Mouse (Mus musculus) MEL (cell line): ENCODE data around the gene Cend1. TPM values are rescaled to one million over a fixed set of nuclear protein-coding genes. Genes with fewer than 3 reads are reported as not detected.

Source experiments
- DNase-seq: peaks from one replicate; pipeline ENCODE4 v3.0.0; 2011; ENCODE audit warnings: low read depth, low spot score
- H3K27ac ChIP-seq: 2 replicates; pipeline ENCODE4 v1.5.1; 2012; ENCODE audit warnings: low read depth, mild to moderate bottlenecking, control low read depth, low read length, moderate library complexity; ENCODE audit not compliant: control insufficient read depth
- H3K27me3 ChIP-seq, 2 experiments: fragments of 150-350 bp in 1 of 2; sonication (generic) in 1 of 2; 2 replicates each; pipeline ENCODE4 v1.6.1; 2012; ENCODE audit warnings: low read length in 2 of 2, mild to moderate bottlenecking in 2 of 2, improper control_type of control experiment in 1 of 2, moderate library complexity in 1 of 2; ENCODE audit not compliant: insufficient read depth in 2 of 2, control insufficient read depth in 1 of 2
- H3K36me3 ChIP-seq, 2 experiments: 2 replicates each; pipeline ENCODE4 v1.6.1; 2012 to 2014; ENCODE audit warnings: low read length in 2 of 2, improper control_type of control experiment in 1 of 2, inconsistent platforms in 1 of 2, mild to moderate bottlenecking in 1 of 2; ENCODE audit not compliant: insufficient read depth in 2 of 2, control insufficient read depth in 1 of 2
- H3K4me1 ChIP-seq, 2 experiments: fragments of 150-350 bp in 1 of 2; sonication (generic) in 1 of 2; 2 replicates each; pipeline ENCODE4 v1.6.1; 2012; ENCODE audit warnings: low read length in 2 of 2, improper control_type of control experiment in 1 of 2, mild to moderate bottlenecking in 1 of 2; ENCODE audit not compliant: insufficient read depth in 2 of 2, control insufficient read depth in 1 of 2
- H3K4me3 ChIP-seq, 2 experiments: fragments of 150-350 bp in 1 of 2; sonication (generic) in 1 of 2; 2 replicates each; pipeline ENCODE4 v1.5.1; 2012; ENCODE audit warnings: low read depth in 2 of 2, low read length in 2 of 2, mild to moderate bottlenecking in 2 of 2, moderate library complexity in 2 of 2, control low read depth in 1 of 2, improper control_type of control experiment in 1 of 2; ENCODE audit not compliant: control insufficient read depth in 1 of 2, insufficient read depth in 1 of 2
- H3K79me2 ChIP-seq: 2 replicates; pipeline ENCODE4 v1.6.1; 2012; ENCODE audit warnings: mild to moderate bottlenecking, low read length, moderate library complexity; ENCODE audit not compliant: control insufficient read depth, poor library complexity, insufficient read depth
- H3K9ac ChIP-seq: 2 replicates; pipeline ENCODE4 v1.6.1; 2012; ENCODE audit warnings: low read depth, mild to moderate bottlenecking, control low read depth, low read length, moderate library complexity; ENCODE audit not compliant: control insufficient read depth, poor library complexity, severe bottlenecking
- H3K9me3 ChIP-seq: fragments of 150-350 bp; sonication (generic); replicated peaks from 2 replicates; pipeline ENCODE4 v1.6.1; 2012; ENCODE audit warnings: mild to moderate bottlenecking, low read length, improper control_type of control experiment, moderate library complexity; ENCODE audit not compliant: insufficient read depth
- CHD1 ChIP-seq: IDR thresholded peaks from 2 replicates; pipeline ENCODE4 v1.6.1; 2012; ENCODE audit warnings: low read depth, mild to moderate bottlenecking, inconsistent platforms, low read length, improper control_type of control experiment
- CHD2 ChIP-seq: IDR thresholded peaks from 2 replicates; pipeline ENCODE4 v1.6.1; 2011; ENCODE audit warnings: low read length, improper control_type of control experiment
- ETS1 ChIP-seq: IDR thresholded peaks from 2 replicates; pipeline ENCODE4 v1.6.1; 2012; ENCODE audit warnings: low read depth, mild to moderate bottlenecking, inconsistent platforms, low read length, improper control_type of control experiment, moderate library complexity
- MAFK ChIP-seq: IDR thresholded peaks from 2 replicates; pipeline ENCODE4 v1.6.1; 2011; ENCODE audit warnings: low read depth, mild to moderate bottlenecking, low read length, improper control_type of control experiment, borderline replicate concordance
- MEF2A ChIP-seq: IDR thresholded peaks from 2 replicates; pipeline ENCODE4 v1.6.1; 2014; ENCODE audit warnings: low read depth, mild to moderate bottlenecking, inconsistent platforms, low read length, improper control_type of control experiment; ENCODE audit not compliant: poor library complexity, insufficient replicate concordance, severe bottlenecking; ENCODE audit errors: extremely low read depth
- MYC ChIP-seq: IDR thresholded peaks from 2 replicates; pipeline ENCODE4 v1.6.1; 2011; ENCODE audit warnings: low read depth, mild to moderate bottlenecking, low read length, improper control_type of control experiment, moderate library complexity
- NELFE ChIP-seq: IDR thresholded peaks from 2 replicates; pipeline ENCODE4 v1.6.1; 2011; ENCODE audit warnings: low read depth, low read length, improper control_type of control experiment
- POLR2A ChIP-seq, 2 experiments: IDR thresholded peaks; 2 replicates each; pipeline ENCODE4 v1.6.1; 2011 to 2012; ENCODE audit warnings: low read length in 2 of 2, mild to moderate bottlenecking in 2 of 2, control low read depth in 1 of 2, improper control_type of control experiment in 1 of 2, low read depth in 1 of 2, moderate library complexity in 1 of 2; ENCODE audit not compliant: control insufficient read depth in 1 of 2, insufficient read depth in 1 of 2, poor library complexity in 1 of 2
- POLR2AphosphoS2 ChIP-seq: IDR thresholded peaks from 2 replicates; pipeline ENCODE4 v1.6.1; 2011; ENCODE audit warnings: low read length, improper control_type of control experiment
- ZKSCAN1 ChIP-seq: IDR thresholded peaks from 2 replicates; pipeline ENCODE4 v1.6.1; 2012; ENCODE audit warnings: low read depth, mild to moderate bottlenecking, inconsistent platforms, low read length, improper control_type of control experiment, moderate library complexity
- ZMIZ1 ChIP-seq: IDR thresholded peaks from 2 replicates; pipeline ENCODE4 v1.6.1; 2012; ENCODE audit warnings: low read depth, mild to moderate bottlenecking, inconsistent platforms, low read length, improper control_type of control experiment, moderate library complexity
- polyA plus RNA-seq, 2 experiments: library from polyadenylated mRNA; stranded (reverse) in 1 of 2; unstranded in 1 of 2; fragments of >175 nt in 1 of 2; fragments of >200 nt in 1 of 2; gene quantifications; 2 replicates each; pipeline versions ENCODE4 v1.2.1 to v1.2.4; 2012; ENCODE audit warnings: low replicate concordance in 2 of 2, low read depth in 1 of 2; ENCODE audit not compliant: insufficient read length in 2 of 2, insufficient read depth in 1 of 2, missing spikeins in 1 of 2
- total RNA-seq: library from RNA; depleted of rRNA; stranded (reverse); fragments of 300-350 nt; gene quantifications from 2 replicates; pipeline ENCODE4 v1.2.3, GENCODE M21; 2012

The Cend1 gene
- total and polyA plus RNA-seq, 3 experiments: not detected

GRCm38 (mm10) chr7:141474160-141474559 is 44.9 kb upstream of the Cend1 start:
- Histone ChIP-seq H3K9me3 (no peaks in the 10 kb centered on the region), H3K36me3 (peaks cover 0 to 21% of the 10 kb centered on the region in 2 experiments; a peak in 2 of 4 replicates), H3K79me2 (peaks cover 57% of the 10 kb centered on the region), H3K27me3 (no peaks in the 10 kb centered on the region), H3K4me1 (peaks cover 3 to 25% of the 10 kb centered on the region in 2 experiments; a peak in 3 of 4 replicates), H3K9ac (peak overlapping the region; percentile 98)
- TF ChIP-seq MYC: no peak
- TF ChIP-seq, all 39 proteins: peak for 0
- DNase-seq: peak; percentile 49
- Histone ChIP-seq H3K4me3 (peak overlapping the region; percentile 95), H3K27ac (no peak overlapping the region)

- Histone ChIP-seq H3K79me2 (peaks cover 56% of the 10 kb centered on the region), H3K9ac (no peak overlapping the region), H3K36me3 (peaks cover 0 to 22% of the 10 kb centered on the region in 2 experiments; a peak in 2 of 4 replicates), H3K4me1 (peaks cover 3 to 31% of the 10 kb centered on the region in 2 experiments; a peak in 3 of 4 replicates), H3K4me3 (no peak overlapping the region), H3K27ac (no peak overlapping the region), H3K27me3 (no peaks in the 10 kb centered on the region), H3K9me3 (no peaks in the 10 kb centered on the region)
- DNase-seq: no peak
- no peak for TF ChIP-seq MAFK
- TF ChIP-seq CHD2: no peak
- TF ChIP-seq POLR2AphosphoS2: peak; percentile 17; the same call in 1 of the 2 replicates
- no peak for TF ChIP-seq ZKSCAN1
- TF ChIP-seq ETS1: no peak
- no peak for TF ChIP-seq MEF2A
- peak in 1 of 2 experiments; percentile 19; a peak in 1 of 4 replicates for TF ChIP-seq POLR2A (IDR thresholded peaks at IDR 0.05; ENCODE audit: control insufficient read depth in 1 of 2, insufficient read depth in 1 of 2, low read depth in 1 of 2, low read length in 2 of 2, poor library complexity in 1 of 2)
- peak; percentile 42; the same call in 1 of the 2 replicates for TF ChIP-seq ZMIZ1
These were observed 43.5 kb upstream of the Cend1 start for GRCm38 (mm10) chr7:141472763-141473162.

GRCm38 (mm10) chr7:141472226-141472625 is 42.9 kb upstream of the Cend1 start:
- Histone ChIP-seq H3K79me2 (peaks cover 52% of the 10 kb centered on the region), H3K36me3 (peaks cover 0 to 18% of the 10 kb centered on the region in 2 experiments; a peak in 2 of 4 replicates), H3K4me1 (peaks cover 3 to 25% of the 10 kb centered on the region in 2 experiments; a peak in 3 of 4 replicates), H3K27ac (no peak overlapping the region), H3K9ac (no peak overlapping the region), H3K9me3 (no peaks in the 10 kb centered on the region), H3K4me3 (no peak overlapping the region), H3K27me3 (no peaks in the 10 kb centered on the region)
- TF ChIP-seq CHD1 (no peak), POLR2A (IDR thresholded peaks at IDR 0.05; ENCODE audit: control insufficient read depth in 1 of 2, insufficient read depth in 1 of 2, low read depth in 1 of 2, low read length in 2 of 2, poor library complexity in 1 of 2) (peak in 1 of 2 experiments; percentile 11; a peak in 1 of 4 replicates), NELFE (no peak)
- no peak for DNase-seq
